Mouse (Mus musculus): Measurements from ENCODE around the gene Tjp3.

- TF ChIP-seq CTCF (IDR thresholded peaks at IDR 0.05; ENCODE audit: borderline replicate concordance, extremely low read depth, insufficient read depth, insufficient read length) (no peak), POLR2A (IDR thresholded peaks at IDR 0.05; ENCODE audit: borderline replicate concordance, extremely low read depth, insufficient read depth, insufficient read length, poor library complexity, severe bottlenecking) (no peak)
Observed at GRCm38 (mm10) chr10:81319741-81320549, 28.6 kb upstream of the Tjp3 start.

Data from brain, embryonic 14.5 days (tissue).